Mouse (Mus musculus) lung, embryonic 16.5 days (tissue): ENCODE data around the gene 4930579F01Rik. TPM values are rescaled to one million over a fixed set of nuclear protein-coding genes. Genes with fewer than 3 reads are reported as not detected.

Experiments used
- ATAC-seq: fragments of 200-750 bp; cut with Nextera tagmentation; 2 replicates; pipeline ENCODE4 v1.8.0; 2017; ENCODE audit warnings: low read depth, mild to moderate bottlenecking, moderate library complexity
- H3K27ac ChIP-seq: fragments of 300-500 bp; sonication (generic); 2 replicates; pipeline ENCODE4 v1.5.1; 2014; ENCODE audit warnings: mild to moderate bottlenecking, control low read depth, low read length
- H3K27me3 ChIP-seq: fragments of 300-500 bp; sonication (generic); 2 replicates; pipeline ENCODE4 v1.6.1; 2014; ENCODE audit warnings: low read depth, low read length, mixed read lengths; ENCODE audit not compliant: control insufficient read depth, insufficient read depth
- H3K36me3 ChIP-seq: fragments of 300-500 bp; sonication (generic); 2 replicates; pipeline ENCODE4 v1.6.1; 2014; ENCODE audit warnings: low read length; ENCODE audit not compliant: control insufficient read depth, insufficient read depth
- H3K4me1 ChIP-seq: fragments of 300-500 bp; sonication (generic); replicated peaks from 2 replicates; pipeline ENCODE4 v1.6.1; 2014; ENCODE audit warnings: low read length, mixed read lengths; ENCODE audit not compliant: control insufficient read depth, insufficient read depth
- H3K4me2 ChIP-seq: fragments of 300-500 bp; sonication (generic); 2 replicates; pipeline ENCODE4 v1.6.1; 2014; ENCODE audit warnings: low read depth, low read length, control low read depth
- H3K4me3 ChIP-seq: fragments of 300-500 bp; sonication (generic); 2 replicates; pipeline ENCODE4 v1.5.1; 2014; ENCODE audit warnings: mild to moderate bottlenecking, low read length, control low read depth
- H3K9ac ChIP-seq: fragments of 300-500 bp; sonication (generic); 2 replicates; pipeline ENCODE4 v1.6.1; 2014; ENCODE audit warnings: low read length, control low read depth
- H3K9me3 ChIP-seq: fragments of 300-500 bp; sonication (generic); 2 replicates; pipeline ENCODE4 v1.6.1; 2016; ENCODE audit warnings: low read length; ENCODE audit not compliant: control insufficient read depth
- WGBS: fragments of 180-500 bp; shearing (Covaris S2); extraction: QIAGEN DNeasy Blood & Tissue Kit; methylation state at CpG from one replicate; pipeline ENCODE4 v1.1.7; 2014; 5-methylcytosine and 5-hydroxymethylcytosine counted together
- polyA plus RNA-seq: library from polyadenylated mRNA; unstranded; fragments of >200 nt; fragmentation: Nextera tagmentation; extraction: Ambion mirVana; gene quantifications from 2 replicates; pipeline ENCODE4 v1.2.1, GENCODE M21; 2015

4930579F01Rik gene
- polyA plus RNA-seq, 1 experiment from 2014 or later, result 0.15 TPM

DNA sequence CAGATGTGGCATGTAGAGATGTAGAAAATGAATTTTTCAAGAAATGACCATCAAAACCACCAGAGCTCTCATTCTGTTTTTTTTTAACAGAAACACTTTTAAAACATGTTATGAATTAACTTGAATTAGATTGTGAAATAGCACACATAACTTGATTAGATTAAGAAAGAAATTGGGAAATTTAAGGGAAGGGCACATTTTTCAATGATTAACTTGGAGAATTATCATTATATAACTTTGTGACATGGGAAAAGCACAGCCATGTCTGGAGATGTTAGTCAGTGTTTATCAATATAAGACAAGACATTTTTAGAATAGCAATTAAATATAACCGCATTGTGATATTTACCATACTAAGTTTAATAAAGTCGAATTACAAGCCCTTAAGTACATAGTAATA is 37.9 kb upstream of the 4930579F01Rik start:
- H3K4me3 ChIP-seq, result no peak overlapping the region
- 82% methylated on average over 2 of the region's 2 CpGs for WGBS

DNA sequence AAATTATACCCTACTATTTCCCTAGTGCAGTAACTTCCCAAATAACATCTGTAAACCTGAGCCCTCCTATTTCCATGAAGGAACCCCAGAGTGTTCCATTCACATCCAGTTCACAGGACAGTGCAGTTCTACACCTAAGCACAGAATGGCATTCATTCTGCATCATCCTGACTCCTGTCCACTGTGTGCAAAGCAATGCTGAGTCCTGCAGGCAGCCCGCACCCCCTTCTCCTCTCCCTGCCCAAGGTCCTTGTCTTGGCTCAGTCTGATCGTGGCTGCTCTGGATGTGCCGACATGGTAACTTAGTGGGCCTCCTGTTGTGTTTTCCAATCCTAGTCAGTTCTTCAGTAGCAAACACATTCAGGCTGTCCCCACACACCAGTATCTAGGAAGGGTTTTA is 36.6 kb upstream of the 4930579F01Rik start:
- Histone ChIP-seq H3K4me3 (no peak overlapping the region), H3K9ac (no peak overlapping the region), H3K9me3 (no peaks in the 10 kb centered on the region), H3K36me3 (no peaks in the 10 kb centered on the region), H3K4me2 (no peak overlapping the region), H3K4me1 (no peaks in the 10 kb centered on the region), H3K27me3 (no peaks in the 10 kb centered on the region), H3K27ac (no peak overlapping the region)
- ATAC-seq, result no peak
- WGBS, result 82% methylated on average over 3 of the region's 3 CpGs

More for the DNA sequence above, 37.9 kb upstream of the 4930579F01Rik start:
- Histone ChIP-seq H3K9me3 (no peaks in the 10 kb centered on the region), H3K36me3 (no peaks in the 10 kb centered on the region), H3K9ac (no peak overlapping the region), H3K27ac (no peak overlapping the region), H3K27me3 (no peaks in the 10 kb centered on the region), H3K4me1 (0 out of 2 replicates have a peak, but pooled peaks cover 3% of the 10 kb centered on the region), H3K4me2 (no peak overlapping the region)
- no peak for ATAC-seq

DNA sequence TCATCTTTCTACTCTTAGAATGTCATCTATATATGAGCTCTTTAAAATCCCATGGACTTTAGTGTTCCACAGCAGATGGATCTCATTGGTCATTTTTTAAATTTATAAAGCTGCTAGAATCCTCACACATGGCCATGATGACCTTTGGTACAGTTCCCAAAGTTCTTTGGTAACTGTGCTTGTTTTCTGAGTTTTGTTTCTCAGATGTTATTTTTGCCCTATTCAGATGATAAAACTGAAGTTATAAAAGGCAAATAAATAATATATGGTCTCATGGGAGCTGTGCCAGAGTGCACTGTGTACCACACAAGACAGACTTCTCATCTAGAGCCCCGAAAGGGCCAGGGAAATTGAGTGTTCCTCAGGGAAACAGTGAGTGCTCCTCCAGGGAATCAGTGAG is 35.8 kb upstream of the 4930579F01Rik start:
- H3K27me3 ChIP-seq, result no peaks in the 10 kb centered on the region
- no peaks in the 10 kb centered on the region for H3K4me1 ChIP-seq
- no peak overlapping the region for H3K4me2 ChIP-seq
- no peak overlapping the region for H3K9ac ChIP-seq
- H3K9me3 ChIP-seq, result no peaks in the 10 kb centered on the region
- H3K36me3 ChIP-seq, result no peaks in the 10 kb centered on the region
- ATAC-seq, result no peak
- no peak overlapping the region for H3K27ac ChIP-seq
- WGBS, result 84% methylated on average over 1 of the region's 1 CpGs
- no peak overlapping the region for H3K4me3 ChIP-seq

DNA sequence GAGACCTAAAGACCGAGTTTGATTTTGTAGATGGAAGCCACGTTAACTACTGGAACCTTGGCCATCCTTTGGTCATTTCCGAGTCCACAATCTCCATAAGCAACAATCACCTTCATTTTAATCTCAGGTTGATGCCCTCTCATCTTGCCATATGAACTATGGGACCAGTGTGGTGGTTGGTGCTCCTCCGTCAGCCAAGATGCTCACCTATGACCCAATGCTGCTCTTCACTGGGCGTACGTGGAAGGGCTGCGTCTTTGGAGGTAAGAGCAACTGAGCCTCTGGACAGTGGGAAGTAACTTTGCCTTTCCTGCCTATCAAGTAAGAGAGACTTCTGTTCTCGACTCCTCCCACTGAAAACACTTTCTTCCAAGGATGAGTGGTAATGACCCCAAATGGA is 34.2 kb upstream of the 4930579F01Rik start:
- no peak for ATAC-seq
- Histone ChIP-seq H3K9ac (no peak overlapping the region), H3K4me2 (no peak overlapping the region), H3K27me3 (no peaks in the 10 kb centered on the region), H3K4me1 (no peaks in the 10 kb centered on the region), H3K27ac (no peak overlapping the region), H3K9me3 (no peaks in the 10 kb centered on the region), H3K36me3 (no peaks in the 10 kb centered on the region), H3K4me3 (no peak overlapping the region)
- WGBS, result 93% methylated on average over 8 of the region's 8 CpGs

DNA sequence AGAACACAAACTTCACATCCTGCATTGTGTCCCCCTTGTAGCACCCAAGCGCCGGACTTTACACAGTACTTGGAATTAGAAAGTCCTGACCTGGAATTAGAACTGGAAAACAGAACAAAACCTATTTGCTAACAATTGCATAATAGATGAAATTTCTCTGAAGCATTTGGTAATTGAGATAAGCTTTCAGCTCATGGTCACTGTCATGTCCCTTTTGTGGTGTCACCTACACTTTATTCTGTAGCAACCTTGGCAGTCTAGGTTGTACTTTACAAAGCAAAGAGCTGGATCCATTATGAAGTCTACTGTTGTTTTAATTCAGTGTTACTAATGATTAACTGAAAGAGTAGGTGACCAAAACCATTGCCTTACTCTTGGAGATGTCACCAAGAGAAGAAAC is 33.5 kb upstream of the 4930579F01Rik start:
- H3K9me3 ChIP-seq, result no peaks in the 10 kb centered on the region
- ATAC-seq, result no peak
- no peak overlapping the region for H3K27ac ChIP-seq
- H3K36me3 ChIP-seq, result no peaks in the 10 kb centered on the region
- no peak overlapping the region for H3K4me2 ChIP-seq
- WGBS, result 92% methylated on average over 2 of the region's 2 CpGs
- H3K9ac ChIP-seq, result no peak overlapping the region
- H3K27me3 ChIP-seq, result no peaks in the 10 kb centered on the region
- no peak overlapping the region for H3K4me3 ChIP-seq
- no peaks in the 10 kb centered on the region for H3K4me1 ChIP-seq

DNA sequence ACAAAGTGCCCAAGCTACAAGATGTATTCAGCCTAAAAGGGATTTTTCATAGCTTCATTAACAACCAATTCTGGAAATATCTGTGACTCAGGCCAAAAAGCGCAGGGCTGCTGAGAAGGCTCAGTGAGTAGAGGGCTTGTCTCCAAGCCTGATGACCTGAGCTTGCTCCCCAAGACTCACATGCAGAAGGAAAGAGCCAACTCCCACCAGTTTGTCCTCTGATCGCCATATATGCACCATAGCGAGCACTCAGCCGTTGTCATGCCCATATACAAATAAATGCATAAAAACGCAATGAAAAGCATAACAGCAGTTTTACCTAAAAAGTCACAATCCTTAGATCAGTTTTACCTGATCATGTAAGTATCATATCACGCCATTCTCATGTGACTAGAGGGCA is 32.9 kb upstream of the 4930579F01Rik start:
- Histone ChIP-seq H3K4me3 (no peak overlapping the region), H3K36me3 (no peaks in the 10 kb centered on the region), H3K4me2 (no peak overlapping the region), H3K9ac (no peak overlapping the region), H3K9me3 (no peaks in the 10 kb centered on the region), H3K27ac (no peak overlapping the region), H3K27me3 (no peaks in the 10 kb centered on the region), H3K4me1 (no peaks in the 10 kb centered on the region)
- 92% methylated on average over 6 of the region's 6 CpGs for WGBS
- ATAC-seq, result no peak

DNA sequence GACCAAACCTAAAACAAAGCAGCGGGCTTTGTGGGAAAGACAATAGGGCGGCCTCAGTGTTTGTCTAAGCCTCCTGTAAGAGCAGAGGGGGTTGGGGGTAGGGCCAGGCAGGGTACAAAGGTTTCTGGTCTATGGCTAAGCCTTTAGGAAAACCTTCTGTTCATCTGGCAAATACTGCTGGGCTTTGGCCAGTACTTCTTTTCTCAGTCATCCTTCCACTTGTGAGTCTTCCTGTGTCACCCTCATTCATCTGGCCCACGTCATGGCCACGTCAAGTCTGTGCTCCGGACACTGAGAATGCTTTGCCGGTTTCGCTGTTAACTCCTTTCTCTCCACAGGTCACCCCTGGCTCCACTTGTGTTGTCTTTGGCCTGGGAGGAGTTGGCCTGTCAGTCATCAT is 32.2 kb upstream of the 4930579F01Rik start:
- Histone ChIP-seq H3K4me2 (no peak overlapping the region), H3K27ac (no peak overlapping the region), H3K9ac (no peak overlapping the region), H3K9me3 (no peaks in the 10 kb centered on the region), H3K4me1 (no peaks in the 10 kb centered on the region), H3K4me3 (no peak overlapping the region), H3K36me3 (no peaks in the 10 kb centered on the region), H3K27me3 (no peaks in the 10 kb centered on the region)
- peak; percentile 53 for ATAC-seq
- 40% methylated on average over 7 of the region's 7 CpGs for WGBS

DNA sequence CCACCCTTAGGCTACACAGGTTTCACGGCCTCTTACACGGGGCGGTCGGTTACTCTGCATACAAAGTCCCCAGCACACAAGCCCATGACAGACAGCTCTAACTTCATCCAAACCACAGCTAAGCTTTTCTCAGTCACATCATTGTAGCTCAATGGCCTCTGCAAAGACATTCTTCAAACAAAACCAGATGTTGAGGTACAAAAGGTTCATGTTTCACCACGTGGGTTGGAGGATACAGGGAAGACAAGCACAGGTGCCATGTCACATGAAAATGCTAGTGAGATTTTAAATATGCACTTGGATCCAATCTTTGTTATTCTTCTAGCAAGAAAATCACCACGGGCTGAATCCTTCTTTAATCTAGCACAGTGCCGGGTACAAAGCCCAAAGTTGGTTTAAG is 31.7 kb upstream of the 4930579F01Rik start:
- H3K4me3 ChIP-seq, result no peak overlapping the region
- H3K4me2 ChIP-seq, result no peak overlapping the region
- no peaks in the 10 kb centered on the region for H3K27me3 ChIP-seq
- no peaks in the 10 kb centered on the region for H3K4me1 ChIP-seq
- H3K27ac ChIP-seq, result no peak overlapping the region
- H3K36me3 ChIP-seq, result no peaks in the 10 kb centered on the region
- no peak for ATAC-seq
- 77% methylated on average over 7 of the region's 7 CpGs for WGBS
- H3K9ac ChIP-seq, result no peak overlapping the region
- H3K9me3 ChIP-seq, result no peaks in the 10 kb centered on the region

DNA sequence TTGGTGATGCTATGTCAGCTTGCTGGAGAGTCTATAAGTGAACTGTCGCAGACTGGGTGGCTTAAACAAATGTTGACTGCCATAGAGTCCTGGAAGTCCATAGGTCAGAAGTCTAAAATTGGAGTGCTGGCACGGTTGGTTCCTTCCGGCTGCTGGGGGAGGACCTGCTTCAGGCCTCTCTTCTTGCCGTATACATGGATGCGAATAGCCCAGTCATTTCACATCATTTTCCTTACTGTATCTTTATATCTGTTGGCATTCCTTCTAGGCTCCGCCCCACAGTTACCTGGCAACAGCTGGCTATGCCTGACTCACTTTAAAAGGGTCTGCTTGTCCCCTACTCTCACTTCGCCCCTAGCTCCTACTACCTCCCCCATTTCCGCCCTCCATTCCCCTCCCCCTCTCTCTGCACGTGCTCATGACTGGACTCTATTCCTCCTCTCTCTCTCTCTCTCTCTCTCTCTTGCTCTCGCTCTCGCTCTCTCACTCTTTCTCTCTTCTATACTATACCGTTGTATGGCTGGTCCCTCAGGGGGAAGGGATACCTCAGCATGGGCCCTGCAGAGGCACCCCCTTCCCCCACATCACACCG is 30.8 kb upstream of the 4930579F01Rik start:
- H3K4me1 ChIP-seq, result no peaks in the 10 kb centered on the region
- no peak overlapping the region for H3K9ac ChIP-seq
- H3K36me3 ChIP-seq, result no peaks in the 10 kb centered on the region
- H3K4me3 ChIP-seq, result no peak overlapping the region
- ATAC-seq, result no peak
- 80% methylated on average over 13 of the region's 13 CpGs for WGBS
- no peak overlapping the region for H3K27ac ChIP-seq
- H3K4me2 ChIP-seq, result no peak overlapping the region
- no peaks in the 10 kb centered on the region for H3K27me3 ChIP-seq
- H3K9me3 ChIP-seq, result no peaks in the 10 kb centered on the region

DNA sequence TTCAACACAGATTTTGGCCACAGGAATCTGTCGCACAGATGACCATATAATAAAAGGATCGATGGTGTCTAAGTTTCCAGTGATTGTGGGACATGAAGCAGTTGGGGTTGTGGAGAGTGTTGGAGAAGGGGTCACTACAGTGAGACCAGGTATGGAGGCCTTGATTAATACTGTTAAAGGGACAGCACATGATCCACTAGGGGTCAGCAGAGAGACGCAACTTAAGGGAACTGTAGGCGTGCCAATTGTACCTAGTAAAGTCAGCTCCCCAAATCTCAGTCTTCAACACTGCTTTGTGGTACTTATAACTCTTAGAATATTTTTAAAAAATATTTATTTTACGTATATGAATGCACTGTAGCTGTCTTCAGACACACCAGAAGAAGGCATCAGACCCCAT is 29.3 kb upstream of the 4930579F01Rik start:
- H3K36me3 ChIP-seq, result no peaks in the 10 kb centered on the region
- 53% methylated on average over 5 of the region's 5 CpGs for WGBS

More for the DNA sequence above, 29.3 kb upstream of the 4930579F01Rik start:
- H3K4me1 ChIP-seq, result no peaks in the 10 kb centered on the region
- H3K27ac ChIP-seq, result no peak overlapping the region
- no peaks in the 10 kb centered on the region for H3K9me3 ChIP-seq
- H3K27me3 ChIP-seq, result no peaks in the 10 kb centered on the region
- no peak overlapping the region for H3K4me3 ChIP-seq
- no peak overlapping the region for H3K4me2 ChIP-seq
- peak; percentile 69 for ATAC-seq
- no peak overlapping the region for H3K9ac ChIP-seq
